Mouse (Mus musculus) kidney, adult 2 months (tissue): ENCODE results near the gene Rps16.

Experiments used
- CTCF ChIP-seq: fragments of 200-500 bp; conservative IDR thresholded peaks from 2 replicates; pipeline ENCODE4 v1.5.1; 2011; ENCODE audit warnings: low read depth, mild to moderate bottlenecking, control low read depth, low read length, moderate library complexity, mixed read lengths; ENCODE audit not compliant: insufficient read depth, insufficient read length
- POLR2A ChIP-seq: fragments of 200-500 bp; IDR thresholded peaks from one replicate; pipeline ENCODE4 v1.6.1; 2011; ENCODE audit warnings: low read depth, low read length, control low read depth

GRCm38 (mm10) chr7:28373891-28374495 is 23.5 kb downstream of the Rps16 start:
- no peak for TF ChIP-seq CTCF
- no peak for TF ChIP-seq POLR2A
